Mouse (Mus musculus) layer of hippocampus, postnatal 14 days (tissue): ENCODE data around the gene Wdr31. TPM values are rescaled to one million over a fixed set of nuclear protein-coding genes. Genes with fewer than 3 reads are reported as not detected.

Experiments used
- DNase-seq, 2 experiments: peaks; one replicate each; pipeline ENCODE4 v3.0.0; 2021 to 2022; ENCODE audit warnings: low spot score in 2 of 2, mixed read lengths in 1 of 2
- total RNA-seq, 2 experiments: library from RNA; stranded (reverse); gene quantifications; 2 replicates each; pipeline ENCODE4 v1.2.3; 2021

Gene Wdr31
- total RNA-seq, 2 experiments from 2014 or later = 5.4 to 5.8 TPM

DNA sequence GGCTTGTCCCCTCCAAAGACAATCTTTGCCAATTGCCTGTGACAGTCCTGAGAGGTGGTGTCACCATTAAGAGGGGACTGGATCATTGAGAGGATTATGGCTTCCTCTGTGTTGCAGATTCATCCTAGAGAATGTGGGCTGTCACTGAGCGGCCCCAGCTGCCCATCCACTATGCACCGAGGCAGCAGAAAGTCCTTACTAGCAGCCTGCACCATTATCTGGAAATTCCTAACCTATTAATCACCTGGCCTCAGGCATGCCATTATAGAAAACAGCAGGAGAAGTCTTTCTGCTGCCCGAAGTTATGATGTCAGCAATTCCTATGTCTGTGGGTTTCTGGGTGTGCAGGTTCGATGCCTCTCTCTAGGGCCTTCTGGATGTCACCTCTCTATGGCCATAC lies 29.7 kb downstream of the Wdr31 start:
- DNase-seq = no peak

DNA sequence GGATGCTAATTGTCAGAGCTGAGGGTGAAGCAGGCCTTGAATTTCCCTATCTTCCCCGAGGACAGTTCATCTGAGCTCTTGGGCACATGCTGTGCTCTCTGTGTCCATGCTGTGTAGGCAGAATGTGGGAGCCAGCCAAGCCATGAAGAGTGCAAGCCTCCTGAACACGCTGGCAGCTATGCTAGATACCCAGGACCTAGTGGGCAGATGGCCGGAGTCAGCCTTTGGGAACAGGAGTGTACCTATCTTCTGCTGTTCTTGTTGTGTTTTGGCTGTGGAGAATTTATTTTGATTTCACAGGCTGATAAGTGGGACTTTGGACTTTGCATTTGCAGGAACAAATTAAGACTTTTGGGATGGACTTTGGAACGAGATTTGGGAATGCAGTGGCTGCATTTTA lies 30.2 kb downstream of the Wdr31 start:
- DNase-seq = no peak

DNA sequence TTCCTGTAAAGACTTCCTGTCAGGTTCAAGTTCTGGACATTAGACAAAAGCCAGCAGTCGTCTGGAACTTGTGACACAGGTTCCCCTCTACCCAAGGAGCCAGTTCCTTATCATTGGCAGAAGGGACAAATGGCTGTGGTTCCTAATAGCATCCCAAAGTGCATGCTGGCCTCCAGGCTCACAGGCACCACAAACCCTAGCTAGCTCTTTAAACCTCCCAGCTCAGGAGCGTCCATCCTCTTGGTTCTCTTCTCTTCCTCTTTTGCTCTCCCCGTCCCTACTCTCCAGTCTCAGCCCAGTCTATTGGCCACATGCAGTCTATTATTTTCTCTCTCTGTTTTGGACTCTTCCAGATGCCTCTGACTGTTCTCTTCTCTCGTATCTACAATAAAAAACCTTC lies 30.9 kb downstream of the Wdr31 start:
- no peak for DNase-seq

DNA sequence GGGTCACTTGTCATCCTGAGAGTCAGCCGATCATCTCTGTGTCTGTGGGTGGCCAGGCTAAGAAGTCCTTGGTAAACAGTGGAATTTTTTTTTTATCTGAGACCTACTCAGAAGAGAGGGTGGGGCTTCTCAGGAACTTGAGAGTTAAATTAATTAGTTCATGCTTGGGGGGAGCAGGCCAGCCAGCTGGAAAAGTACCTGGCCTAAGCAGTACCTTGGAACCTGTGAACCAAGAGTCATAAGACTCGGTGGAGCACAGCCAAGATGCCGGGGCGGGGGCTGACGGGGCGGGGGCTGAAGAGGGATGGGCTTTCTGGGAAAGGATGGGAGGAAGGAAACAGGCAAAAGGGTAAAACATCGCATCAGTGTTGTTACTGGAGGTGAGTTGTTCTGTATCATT lies 32.8 kb downstream of the Wdr31 start:
- DNase-seq = no peak

DNA sequence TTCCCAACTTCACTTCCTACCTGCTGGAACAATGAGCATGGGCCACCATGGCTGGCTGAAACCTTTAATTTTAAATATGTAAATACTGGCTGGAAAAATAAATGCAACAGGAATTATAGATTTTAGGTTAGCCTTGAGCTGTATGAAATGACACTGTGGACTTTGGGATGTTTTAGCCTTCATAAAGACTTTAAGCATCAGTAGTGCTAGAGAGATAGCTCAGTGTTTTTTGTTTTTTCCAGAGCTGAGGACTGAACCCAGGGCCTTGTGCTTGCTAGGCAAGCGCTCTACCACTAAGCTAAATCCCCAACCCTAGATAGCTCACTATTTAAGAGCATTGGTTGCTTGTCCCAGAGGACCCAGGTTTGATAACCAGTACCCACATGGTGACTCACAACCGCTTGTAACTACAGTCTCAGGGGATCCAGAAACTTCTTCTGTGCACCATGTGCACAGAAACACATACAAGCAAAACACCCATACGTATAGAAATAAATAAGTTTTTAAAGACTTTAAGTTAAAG lies 33.4 kb downstream of the Wdr31 start:
- no peak for DNase-seq

DNA sequence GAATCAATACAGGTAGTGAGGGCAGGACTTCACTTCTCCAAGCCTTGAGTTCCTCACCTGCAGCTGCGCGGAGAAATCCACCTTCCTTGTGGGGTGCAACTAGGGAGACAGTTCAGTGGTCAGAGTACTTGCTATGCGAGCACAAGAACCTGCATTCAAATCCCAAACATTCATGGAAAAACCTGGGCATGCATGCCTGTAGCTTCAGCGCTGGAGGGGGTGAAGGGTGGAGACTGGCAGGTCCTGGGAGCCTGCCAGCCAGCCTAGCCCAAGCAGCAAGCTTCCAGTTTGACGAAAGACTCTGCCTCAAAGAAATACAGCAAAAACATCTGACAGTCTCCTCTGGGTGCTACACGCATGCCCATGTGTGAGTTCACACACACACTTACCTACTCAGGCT lies 35.6 kb downstream of the Wdr31 start, which contains the start of gene Rnf183:
Gene Rnf183 (minus strand): TSS at position 172 of the 400 bp plus-strand sequence.
- DNase-seq = no peak

DNA sequence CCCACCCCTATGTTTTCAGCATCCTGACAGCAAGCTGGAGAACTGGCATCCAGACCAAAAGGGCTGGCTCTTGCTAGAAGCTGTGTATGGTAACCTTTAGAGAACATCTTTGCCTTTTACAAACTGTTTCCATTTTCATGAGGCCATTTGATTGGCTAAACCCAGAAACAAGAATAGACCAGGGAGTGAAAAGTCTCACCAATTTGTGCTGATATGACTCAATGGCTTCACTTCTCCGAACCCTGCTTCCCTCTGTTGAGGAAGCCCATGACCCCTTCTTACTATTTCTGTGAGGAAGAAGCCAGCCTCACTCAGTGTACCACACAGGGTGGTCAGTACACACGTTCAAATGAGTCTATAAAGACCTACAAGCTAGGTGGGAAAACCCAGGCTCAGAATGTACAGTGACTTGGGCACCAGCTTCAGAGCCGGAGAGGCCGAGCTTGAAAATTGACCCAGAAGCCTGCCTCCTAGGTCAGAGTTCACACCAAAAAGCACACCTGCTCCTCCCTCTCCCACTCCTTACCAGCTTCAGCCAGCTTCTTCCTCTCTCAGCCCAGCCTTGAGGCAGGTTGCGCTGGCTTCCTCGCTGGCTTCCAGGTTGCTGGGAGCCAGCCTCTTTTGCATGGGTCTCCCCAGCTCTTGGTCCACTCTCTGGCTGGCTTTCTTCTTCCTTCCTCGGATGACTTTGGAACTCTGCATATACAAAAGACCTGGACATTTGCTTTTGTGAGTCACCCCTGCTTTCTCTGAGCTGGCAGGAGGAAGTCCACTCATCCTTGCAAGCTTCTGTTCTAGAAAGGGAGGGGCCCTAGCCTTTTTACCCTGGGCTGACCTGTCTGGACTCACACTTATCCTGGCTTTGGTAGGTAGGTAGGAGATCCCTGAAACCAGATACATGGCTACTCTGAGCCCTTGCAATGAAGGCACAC lies 36.5 kb downstream of the Wdr31 start:
- no peak for DNase-seq

DNA sequence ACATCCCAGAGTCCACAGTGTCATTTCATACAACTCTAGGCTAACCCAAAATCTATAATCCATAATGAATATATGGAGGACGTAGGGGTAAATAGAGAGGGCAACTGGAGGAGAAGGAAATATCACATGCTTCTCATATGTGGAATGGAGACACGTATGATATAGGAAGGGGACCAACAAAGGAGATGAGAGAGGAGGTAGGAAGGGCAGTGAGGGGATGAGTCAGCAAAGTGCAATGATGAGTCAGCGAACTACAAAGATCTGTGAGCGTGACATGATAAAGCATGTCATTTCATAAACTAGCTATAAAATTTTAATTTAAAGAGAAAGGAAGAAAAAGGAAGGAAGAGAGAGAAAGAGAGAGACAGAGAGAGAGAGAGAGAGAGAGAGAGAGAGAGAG lies 39.2 kb downstream of the Wdr31 start:
- DNase-seq = no peak

DNA sequence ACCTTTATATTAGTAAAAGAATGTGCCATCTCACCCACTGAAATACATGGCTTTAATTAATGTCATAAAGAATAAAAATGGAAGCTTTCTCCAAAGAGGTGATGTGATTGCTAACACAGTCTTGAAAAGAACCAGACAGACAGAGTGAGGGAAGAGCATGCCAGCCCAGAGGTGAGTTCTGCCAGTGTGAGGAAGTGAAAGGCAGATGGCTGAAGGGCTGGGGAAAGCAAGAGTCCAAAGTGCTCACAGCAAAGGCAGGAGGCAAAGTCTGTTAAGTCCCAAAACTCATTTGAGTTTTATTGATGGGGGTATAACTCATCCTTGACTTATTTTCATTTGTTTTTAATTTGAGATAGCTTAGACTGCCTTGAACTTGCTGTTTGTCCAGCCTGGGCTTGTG lies 40.0 kb downstream of the Wdr31 start:
- DNase-seq = no peak

DNA sequence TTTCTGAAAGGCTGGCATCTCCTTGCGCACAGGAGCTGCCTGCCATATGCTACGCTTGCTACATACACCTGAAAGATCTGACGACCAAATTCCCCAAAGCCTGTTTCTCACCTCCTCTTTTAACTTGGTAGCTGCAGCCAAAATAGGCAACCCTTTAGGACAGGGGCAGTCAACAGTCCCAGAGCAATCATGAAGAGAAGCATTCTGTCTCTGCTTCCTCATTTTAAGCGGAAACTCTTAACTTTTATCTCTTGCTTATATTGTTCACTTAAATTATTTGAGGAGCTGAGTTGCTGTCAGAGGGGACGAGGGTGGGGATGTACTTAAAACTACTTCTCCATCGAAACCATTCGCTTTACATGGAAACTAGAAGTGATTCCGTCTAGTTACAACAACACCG lies 41.1 kb downstream of the Wdr31 start:
- DNase-seq = no peak

DNA sequence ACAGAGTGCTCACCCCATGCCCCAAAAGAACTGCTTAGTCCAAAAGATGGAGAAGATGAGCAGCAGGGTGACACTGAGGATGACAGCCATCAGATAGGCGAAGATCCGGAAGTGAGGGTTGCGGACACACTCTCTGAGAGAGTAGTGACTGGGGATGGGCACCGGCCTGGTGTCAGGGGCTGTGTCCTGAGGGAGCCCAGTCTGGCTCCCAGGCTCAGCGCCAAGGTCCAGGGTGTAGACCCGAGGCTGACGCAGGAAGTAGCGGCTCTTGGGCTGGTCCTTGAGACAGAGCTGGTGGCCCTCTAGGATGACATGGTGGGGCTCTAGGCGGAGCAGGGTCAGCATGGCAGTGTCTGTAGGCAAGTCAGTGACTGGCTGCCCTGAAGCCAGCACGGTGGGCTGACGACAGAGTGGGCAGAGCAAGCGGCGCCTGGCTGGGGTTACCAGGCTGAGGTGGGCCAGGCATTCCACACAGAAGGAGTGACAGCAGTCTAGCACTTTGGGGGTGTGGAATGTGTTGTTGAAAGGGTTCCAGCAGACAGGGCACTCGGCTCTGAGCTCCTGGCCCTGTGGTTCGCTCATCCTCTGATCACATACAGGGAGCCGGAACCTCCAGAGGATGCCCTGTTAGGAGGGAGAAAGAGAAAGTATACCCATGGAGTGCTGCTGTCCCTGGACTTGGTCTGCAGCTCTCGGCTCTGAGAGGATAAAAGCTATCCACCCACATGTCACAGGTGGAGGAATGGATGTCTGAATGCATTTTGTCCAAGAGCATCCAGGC lies 42.5 kb downstream of the Wdr31 start:
- DNase-seq = no peak

DNA sequence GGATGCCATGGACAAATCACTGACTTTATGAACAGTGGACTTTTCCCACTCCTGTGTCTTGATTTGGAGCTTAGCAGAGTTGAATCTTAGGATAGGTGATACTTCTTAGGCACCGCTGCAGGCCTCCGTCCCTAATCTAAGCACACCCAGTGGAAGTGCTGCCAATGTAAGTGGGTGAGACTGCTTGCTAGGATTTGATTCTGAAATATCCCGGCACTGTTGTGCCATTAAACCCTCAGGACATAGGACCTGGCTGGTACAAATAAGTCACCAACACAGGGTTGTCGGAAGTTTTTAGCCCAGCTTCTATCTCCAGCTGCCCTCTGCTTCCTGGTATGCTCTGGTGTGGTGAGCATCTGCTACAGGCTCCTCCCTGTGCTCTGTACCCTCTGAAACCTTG lies 44.8 kb downstream of the Wdr31 start:
- no peak for DNase-seq

DNA sequence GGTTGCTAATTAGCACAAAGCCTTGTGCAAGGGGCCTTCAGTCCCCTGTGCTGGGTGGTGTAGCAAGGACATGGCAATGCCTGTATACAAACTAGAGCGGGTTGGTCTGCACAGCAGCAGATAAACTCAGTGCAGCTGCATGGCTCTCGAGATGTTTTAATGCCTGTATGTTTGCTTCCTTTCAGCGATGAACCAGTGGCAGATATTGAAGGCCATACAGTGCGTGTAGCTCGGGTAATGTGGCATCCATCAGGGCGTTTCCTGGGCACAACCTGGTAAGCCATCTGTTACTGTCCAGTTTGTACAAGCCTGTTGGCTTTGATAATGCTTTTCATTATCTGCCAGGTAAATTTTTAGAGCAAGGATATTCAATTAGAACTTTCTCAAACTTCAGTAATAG lies 51.6 kb downstream of the Wdr31 start:
- DNase-seq = no peak

DNA sequence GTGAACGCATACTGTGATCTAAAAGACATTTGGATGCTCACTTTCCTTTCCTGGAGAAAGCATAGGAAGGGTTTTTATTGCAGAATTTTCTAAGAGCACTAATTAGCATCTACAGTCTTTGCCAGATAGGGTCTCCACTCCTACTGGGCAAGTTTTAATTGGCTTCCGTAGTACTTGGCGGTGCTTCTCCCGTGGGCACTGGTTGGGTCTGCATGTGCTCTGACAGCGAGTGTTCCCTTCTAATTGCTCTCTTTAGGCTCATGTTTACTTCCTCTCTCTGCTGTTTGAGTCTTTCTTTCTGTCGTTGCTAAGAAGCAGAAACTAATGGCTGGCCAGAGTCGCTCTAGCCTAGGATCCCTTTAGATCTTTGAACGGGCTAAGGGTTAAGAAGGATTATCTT lies 52.2 kb downstream of the Wdr31 start:
- DNase-seq = peak in 1 of 2 experiments; percentile 64

DNA sequence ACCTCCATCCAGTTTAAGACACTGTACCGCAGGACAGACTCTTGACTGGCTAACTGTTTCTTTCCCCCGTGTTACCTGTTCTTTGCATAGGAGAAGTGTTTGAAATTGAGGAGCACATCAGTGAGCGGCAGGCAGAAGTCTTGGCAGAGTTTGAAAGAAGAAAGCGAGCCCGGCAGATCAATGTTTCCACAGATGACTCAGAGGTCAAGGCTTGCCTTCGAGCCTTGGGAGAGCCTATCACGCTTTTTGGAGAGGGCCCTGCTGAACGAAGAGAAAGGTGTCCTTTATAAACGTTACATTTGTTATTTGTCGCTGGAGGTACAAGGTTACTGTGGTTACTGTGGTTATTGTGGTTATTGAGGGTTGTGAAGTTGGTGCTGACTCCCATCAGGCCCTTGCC lies 59.1 kb downstream of the Wdr31 start:
- no peak for DNase-seq

DNA sequence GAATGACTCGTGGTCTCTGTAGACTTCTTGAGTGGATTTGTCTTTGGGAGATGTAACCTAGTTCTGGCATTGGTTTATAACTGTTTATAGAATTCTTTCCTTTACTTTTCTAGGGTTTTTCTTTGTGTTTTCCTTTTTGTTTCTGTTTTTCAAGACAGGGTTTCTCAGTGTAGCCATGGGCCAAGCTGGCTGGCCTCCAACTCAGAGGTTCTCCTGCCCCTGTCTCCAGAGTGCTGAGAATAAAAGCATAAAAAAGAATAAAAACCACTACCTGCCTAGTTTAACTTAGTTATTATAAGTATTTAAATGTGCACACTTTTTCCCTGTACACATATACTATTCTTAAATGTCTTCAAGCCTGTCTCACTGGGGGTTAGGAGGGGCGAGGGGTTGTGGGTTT lies 60.4 kb downstream of the Wdr31 start:
- DNase-seq = no peak

DNA sequence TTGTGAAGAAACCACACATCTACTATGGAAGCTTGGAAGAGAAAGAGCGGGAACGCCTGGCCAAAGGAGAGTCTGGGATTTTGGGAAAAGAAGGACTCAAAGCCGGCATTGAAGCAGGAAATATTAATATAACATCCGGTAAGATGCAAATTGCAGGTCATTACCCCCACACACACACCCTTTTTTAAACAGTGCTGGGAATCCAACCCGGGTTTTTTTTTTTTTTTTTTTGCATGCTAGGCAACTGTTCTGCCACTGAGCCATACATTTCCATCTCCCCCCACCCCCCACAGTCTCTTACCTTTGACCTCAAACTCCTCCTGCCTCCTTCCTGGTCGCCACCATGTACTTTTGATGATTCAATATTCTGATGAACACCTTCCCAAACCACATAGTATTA lies 61.1 kb downstream of the Wdr31 start:
- no peak for DNase-seq

DNA sequence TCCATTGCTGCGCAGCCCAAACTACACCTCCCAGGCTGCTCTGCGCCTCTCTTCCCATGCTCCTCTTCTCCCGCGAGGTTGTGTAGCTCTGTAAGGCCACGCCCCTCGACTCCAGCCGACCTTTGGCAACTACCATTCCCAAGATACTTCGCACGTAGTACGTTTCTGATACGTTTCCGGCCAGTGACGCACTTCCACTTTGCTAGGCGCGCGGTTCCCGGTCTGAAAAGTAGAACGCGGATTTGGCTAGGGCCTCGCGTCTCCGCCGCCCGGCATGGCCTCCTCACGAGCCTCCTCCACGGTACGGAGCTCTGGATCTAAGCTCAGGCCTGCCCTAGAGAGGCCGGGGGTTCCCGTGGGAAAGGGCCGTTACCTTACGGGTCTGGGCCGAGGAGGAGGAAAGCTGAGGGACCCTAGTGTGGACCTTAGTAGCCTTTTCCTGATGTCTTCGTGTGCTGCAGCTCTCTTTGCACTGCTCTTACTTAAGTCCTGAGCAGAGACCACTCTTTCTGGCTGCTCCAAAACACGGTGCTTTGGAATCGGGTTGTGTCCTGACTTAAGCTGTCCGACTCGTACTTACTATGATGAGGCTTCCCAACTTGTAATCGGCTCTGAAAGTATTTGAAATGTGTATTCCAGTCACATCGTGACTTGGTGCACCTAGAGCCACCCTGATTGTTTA lies 62.0 kb downstream of the Wdr31 start, which contains the start of the genes Cdc26 and Prpf4:
Gene Cdc26 (minus strand): TSS at position 42 of the 682 bp plus-strand sequence.
Gene Prpf4 (plus strand): TSS at position 197 of the 682 bp plus-strand sequence.
- DNase-seq = peak; percentile 96 to 99

DNA sequence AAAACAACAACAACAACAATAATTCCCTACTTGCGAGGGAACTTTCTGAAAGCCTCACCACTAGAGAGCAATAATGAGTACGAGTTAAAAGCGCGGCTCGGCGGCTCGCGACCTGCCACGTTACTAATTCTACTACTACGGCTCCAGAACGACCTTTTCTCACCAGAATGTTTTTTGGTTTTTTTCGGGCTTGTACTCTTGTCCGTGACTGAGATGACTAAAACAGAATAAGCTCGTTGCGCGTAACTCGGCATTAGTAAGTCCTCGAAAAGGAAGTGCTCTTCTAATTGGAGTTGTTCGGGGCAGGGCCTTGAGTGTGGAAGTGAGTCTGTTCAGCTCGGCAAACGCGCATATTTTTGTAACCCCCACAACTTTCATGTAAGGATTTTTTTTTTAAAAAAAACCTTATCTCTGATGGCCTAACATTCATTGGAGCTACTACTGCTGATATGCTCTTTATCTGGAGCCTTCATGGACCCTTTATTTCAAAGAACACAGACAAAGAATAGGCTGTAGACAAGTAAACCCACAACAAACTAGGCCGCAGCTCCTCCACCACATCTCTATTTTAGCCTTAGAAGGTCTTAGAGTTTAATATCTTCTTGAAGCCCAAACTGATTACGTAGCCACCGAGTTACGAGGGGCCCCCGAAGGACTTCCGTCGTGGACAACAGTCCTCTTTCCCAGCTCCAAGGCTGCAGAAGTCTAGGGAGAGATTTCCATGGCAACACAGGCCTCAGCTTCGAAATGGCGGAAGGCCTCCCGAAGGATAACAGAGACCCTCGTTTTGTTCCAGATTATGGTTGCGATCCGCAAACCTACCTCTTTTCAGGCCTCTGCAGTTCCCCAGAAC lies 62.7 kb downstream of the Wdr31 start:
- DNase-seq = peak; percentile 55 to 73

DNA sequence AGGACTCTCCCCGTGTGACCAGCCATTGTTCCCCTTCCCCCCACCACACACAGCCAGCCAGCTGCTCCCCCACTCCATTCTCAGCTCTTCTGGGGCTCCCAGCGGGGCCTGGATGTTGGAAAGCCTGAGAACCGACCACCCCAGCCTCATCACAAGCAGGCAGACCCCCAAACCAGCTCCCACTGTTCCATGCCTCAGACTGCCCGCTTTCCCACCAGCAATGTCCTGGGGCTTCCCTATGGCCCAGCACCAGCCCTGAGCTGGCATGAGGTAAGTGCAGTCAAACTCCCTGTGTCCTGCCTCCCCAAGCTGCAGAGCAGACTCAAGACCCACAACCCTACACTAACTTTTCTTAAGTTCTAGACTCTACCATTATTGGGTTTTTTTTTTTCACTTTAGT lies 64.6 kb downstream of the Wdr31 start:
- DNase-seq = no peak
